Comparison of ENCODE assay signal across 9 mouse cellular contexts in genomic region chr6:35002261-35002669, GRCm38 (mm10). TPM values are rescaled to one million over a fixed set of nuclear protein-coding genes. Genes with fewer than 3 reads are reported as not detected.
A peak's percentile ranks its signal among the peaks of the same experiment; 100 is the strongest.
DNase-seq lines count a peak whose midpoint lies in the region; ATAC-seq and TF ChIP-seq lines count a peak whose summit lies in the region.
"Had no signal": no experiment of that assay in that cellular context is flagged by ENCODE, and none has a peak within 500 bp of the region (broad histone marks: within the 10 kb centered on the region; RNA-seq: fewer than 3 reads in every experiment).

No protein-coding gene starts in this region.

- 62% methylated on average over 18 of the region's 18 CpGs for WGBS in heart, embryonic 10.5 days
- WGBS in cerebellum, adult 2 months = 5% methylated on average over 18 of the region's 18 CpGs
- WGBS in heart, postnatal 0 days = 20% methylated on average over 18 of the region's 18 CpGs
- WGBS in intestine, embryonic 16.5 days = 84% methylated on average over 18 of the region's 18 CpGs

- no peaks in the 10 kb centered on the region for H3K36me3 ChIP-seq in heart, embryonic 10.5 days
- H3K36me3 ChIP-seq in heart, postnatal 0 days (replicated peaks; ENCODE audit: control insufficient read depth, insufficient read depth, low read length) = no peaks in the 10 kb centered on the region
- no peaks in the 10 kb centered on the region for H3K36me3 ChIP-seq in intestine, embryonic 16.5 days (ENCODE audit: control insufficient read depth, insufficient read depth, low read length)

- intact Hi-C loops in left cerebral cortex, postnatal 4 days (cut with DNase I) = loop anchor here (10.0 kb wide), 1 partner anchor 173 kb away; the partner anchor contains the start of gene Nup205

- TF ChIP-seq CTCF in cerebellum, adult 2 months (IDR thresholded peaks at IDR 0.05; ENCODE audit: borderline replicate concordance, insufficient read depth, low read depth, low read length) = no peak
- no peak for TF ChIP-seq CTCF in heart, postnatal 0 days (IDR thresholded peaks at IDR 0.05; ENCODE audit: low read depth)

- H3K4me3 ChIP-seq in heart, embryonic 10.5 days = no peak overlapping the region
- H3K4me3 ChIP-seq in cerebellum, adult 2 months (replicated peaks; ENCODE audit: insufficient read depth, low read depth, low read length) = peak overlapping the region; percentile 51
- peak overlapping the region; percentile 4; the same call in 1 of the 2 replicates for H3K4me3 ChIP-seq in heart, postnatal 0 days (ENCODE audit: low read depth, low read length)
- no peak overlapping the region for H3K4me3 ChIP-seq in intestine, embryonic 16.5 days (ENCODE audit: low read length)

- TF ChIP-seq EP300 in heart, postnatal 0 days (IDR thresholded peaks at IDR 0.05; ENCODE audit: low read depth) = no peak

- DNase-seq in heart, adult 11 months = peak; percentile 92
- DNase-seq in heart, embryonic 10.5 days (ENCODE audit: low spot score) = no peak
- DNase-seq in cerebellum, adult 2 months = peak; percentile 64
- peak; percentile 50 for DNase-seq in heart, postnatal 0 days (ENCODE audit: low spot score)
- peak; percentile 81 for DNase-seq in left cerebral cortex, postnatal 4 days
- no peak for DNase-seq in retina, embryonic 14.5 days (ENCODE audit: low spot score)
- DNase-seq in spleen, postnatal 14 days (ENCODE audit: low spot score in 2 of 2) = no peak

- H3K9ac ChIP-seq in heart, postnatal 0 days (replicated peaks; ENCODE audit: low read depth, low read length) = no peak overlapping the region
- H3K9ac ChIP-seq in intestine, embryonic 16.5 days (ENCODE audit: low read depth, low read length) = no peak overlapping the region

- no peak overlapping the region for H3K27ac ChIP-seq in heart, embryonic 10.5 days
- H3K27ac ChIP-seq in cerebellum, adult 2 months (ENCODE audit: insufficient read depth, low read length) = no peak overlapping the region
- H3K27ac ChIP-seq in heart, postnatal 0 days (ENCODE audit: low read depth) = no peak overlapping the region
- H3K27ac ChIP-seq in intestine, embryonic 16.5 days (ENCODE audit: low read length) = no peak overlapping the region
- H3K27ac ChIP-seq: kidney, postnatal 0 days had no signal

- ATAC-seq in heart, postnatal 0 days (ENCODE audit: insufficient read depth, low read depth) = peak; percentile 60
- no peak for ATAC-seq in intestine, embryonic 16.5 days

- no peak for TF ChIP-seq POLR2A in cerebellum, adult 2 months (IDR thresholded peaks at IDR 0.05; ENCODE audit: borderline replicate concordance, insufficient read depth, low read length)

- H3K4me1 ChIP-seq in heart, embryonic 10.5 days = peaks cover 11% of the 10 kb centered on the region
- H3K4me1 ChIP-seq in cerebellum, adult 2 months (ENCODE audit: control insufficient read depth, insufficient read depth, low read length) = no peaks in the 10 kb centered on the region; the same call in 1 of the 2 replicates
- H3K4me1 ChIP-seq in heart, postnatal 0 days (ENCODE audit: control insufficient read depth, insufficient read depth) = peaks cover 12% of the 10 kb centered on the region
- no peaks in the 10 kb centered on the region; the same call in 1 of the 2 replicates for H3K4me1 ChIP-seq in intestine, embryonic 16.5 days (ENCODE audit: control insufficient read depth, insufficient read depth, low read length)

- H3K4me2 ChIP-seq in heart, postnatal 0 days (ENCODE audit: low read depth, low read length) = peak overlapping the region; percentile 53
- H3K4me2 ChIP-seq in intestine, embryonic 16.5 days (ENCODE audit: low read depth, low read length) = no peak overlapping the region

- H3K9me3 ChIP-seq in heart, embryonic 10.5 days = no peaks in the 10 kb centered on the region
- 0 out of 2 replicates have a peak, but pooled peaks cover 3% of the 10 kb centered on the region for H3K9me3 ChIP-seq in heart, postnatal 0 days (replicated peaks; ENCODE audit: control insufficient read depth, low read length)
- H3K9me3 ChIP-seq in intestine, embryonic 16.5 days (ENCODE audit: control insufficient read depth, low read length) = 0 out of 2 replicates have a peak, but pooled peaks cover 3% of the 10 kb centered on the region

- H3K27me3 ChIP-seq in heart, embryonic 10.5 days (ENCODE audit: insufficient read depth, poor library complexity, severe bottlenecking) = no peaks in the 10 kb centered on the region
- H3K27me3 ChIP-seq in cerebellum, adult 2 months (ENCODE audit: control insufficient read depth, insufficient read depth, low read length) = no peaks in the 10 kb centered on the region
- no peaks in the 10 kb centered on the region for H3K27me3 ChIP-seq in heart, postnatal 0 days (ENCODE audit: control insufficient read depth, insufficient read depth, low read length)
- no peaks in the 10 kb centered on the region for H3K27me3 ChIP-seq in intestine, embryonic 16.5 days (replicated peaks; ENCODE audit: control insufficient read depth, insufficient read depth, low read length)

RNA-seq across cellular contexts. Expression of gene Slc23a4, which starts 14.1 kb away (rescaled TPM):
- 0.12 and 0.41 TPM in 2 replicates for polyA plus RNA-seq in heart, embryonic 10.5 days (2016; fragmentation: Nextera tagmentation; extraction: Ambion mirVana)
- 0.46 and 0.70 TPM in 2 replicates for polyA plus RNA-seq in cerebellum, adult 2 months (2012; rRNA removed)
- 0.04 and 0.77 TPM in 2 replicates for total RNA-seq in heart, postnatal 0 days (2014; rRNA removed; ENCODE audit: low replicate concordance)
- polyA plus RNA-seq in heart, postnatal 0 days (2015; fragmentation: Nextera tagmentation; extraction: Ambion mirVana) = 0.22 and 0.42 TPM in 2 replicates
- total RNA-seq in left cerebral cortex, postnatal 4 days (2021) = 1 to 10 TPM; 2.0 to 2.5 TPM
- 10.6 and 11.1 TPM in 2 replicates for polyA plus RNA-seq in intestine, embryonic 16.5 days (2015; fragmentation: Nextera tagmentation; extraction: Ambion mirVana)

Comparison
In these comparisons a context has a peak if more than half of its experiments do, and no peak if none do; other contexts are left out.
1. DNase-seq: peak in heart, adult 11 months (single experiment), cerebellum, adult 2 months (2 of 2), heart, postnatal 0 days (single experiment) and left cerebral cortex, postnatal 4 days (single experiment); none in heart, embryonic 10.5 days (single experiment), retina, embryonic 14.5 days (single experiment) and spleen, postnatal 14 days (0 of 2).
2. H3K4me3 ChIP-seq: peak in cerebellum, adult 2 months (single experiment) and heart, postnatal 0 days (single experiment); none in heart, embryonic 10.5 days (single experiment) and intestine, embryonic 16.5 days (single experiment).